Mouse (Mus musculus): Measurements from ENCODE around the gene Gfer.

GRCm38 (mm10) chr17:24650070-24650616 lies 45.8 kb downstream of the Gfer start, which contains the start of gene Slc9a3r2:
- no peak for TF ChIP-seq CTCF (IDR thresholded peaks at IDR 0.05; ENCODE audit: low read depth)
- TF ChIP-seq EP300 (optimal IDR thresholded peaks at IDR 0.05): no peak

Data from stomach, postnatal 0 days (tissue).